Mouse (Mus musculus): ENCODE measurements around the gene Actg1.

GRCm38 (mm10) chr11:120362891-120363290 is 14.5 kb upstream of the Actg1 start:
- TF ChIP-seq CTCF (conservative IDR thresholded peaks at IDR 0.05; ENCODE audit: low read length) (no peak), POU5F1 (IDR thresholded peaks at IDR 0.05; ENCODE audit: borderline replicate concordance, low read length) (no peak), NANOG (IDR thresholded peaks at IDR 0.05; ENCODE audit: borderline replicate concordance, low read length) (no peak)
